Mouse (Mus musculus) liver, embryonic 12.5 days (tissue): ENCODE measurements at regions not wholly inside any gene's neighbourhood (a gene's known extent, or its start where the extent isn't known, plus 50 kb on each side); places are given as distances from the start of the nearest gene placed in this dataset.

ENCODE experiments used
- ATAC-seq: fragments of 200-750 bp; cut with Nextera tagmentation; 2 replicates; pipeline ENCODE4 v1.8.0; 2017; ENCODE audit warnings: moderate number of reproducible peaks, mild to moderate bottlenecking, moderate library complexity
- H3K27ac ChIP-seq: fragments of 300-500 bp; sonication (generic); 2 replicates; pipeline ENCODE4 v1.5.1; 2016; ENCODE audit warnings: mild to moderate bottlenecking
- H3K27me3 ChIP-seq: fragments of 300-500 bp; sonication (generic); replicated peaks from 2 replicates; pipeline ENCODE4 v1.6.1; 2016; ENCODE audit warnings: mild to moderate bottlenecking, moderate library complexity
- H3K36me3 ChIP-seq: fragments of 300-500 bp; sonication (generic); 2 replicates; pipeline ENCODE4 v1.6.1; 2016; ENCODE audit warnings: mild to moderate bottlenecking, moderate library complexity
- H3K4me1 ChIP-seq: fragments of 300-500 bp; sonication (generic); 2 replicates; pipeline ENCODE4 v1.6.1; 2016
- H3K4me2 ChIP-seq: fragments of 300-500 bp; sonication (generic); 2 replicates; pipeline ENCODE4 v1.6.1; 2016; ENCODE audit warnings: mild to moderate bottlenecking, moderate library complexity
- H3K4me3 ChIP-seq: fragments of 300-500 bp; sonication (generic); 2 replicates; pipeline ENCODE4 v1.5.1; 2016; ENCODE audit warnings: mild to moderate bottlenecking, moderate library complexity
- H3K9ac ChIP-seq: fragments of 300-500 bp; sonication (generic); 2 replicates; pipeline ENCODE4 v1.6.1; 2016; ENCODE audit warnings: mild to moderate bottlenecking, moderate library complexity
- H3K9me3 ChIP-seq: fragments of 300-500 bp; sonication (generic); replicated peaks from 2 replicates; pipeline ENCODE4 v1.6.1; 2016; ENCODE audit warnings: mild to moderate bottlenecking, moderate library complexity
- WGBS: fragments of 180-500 bp; shearing (Covaris S2); methylation state at CpG from one replicate; pipeline ENCODE4 v1.1.7; 2016; ENCODE audit not compliant: insufficient replicate concordance; 5-methylcytosine and 5-hydroxymethylcytosine counted together

DNA sequence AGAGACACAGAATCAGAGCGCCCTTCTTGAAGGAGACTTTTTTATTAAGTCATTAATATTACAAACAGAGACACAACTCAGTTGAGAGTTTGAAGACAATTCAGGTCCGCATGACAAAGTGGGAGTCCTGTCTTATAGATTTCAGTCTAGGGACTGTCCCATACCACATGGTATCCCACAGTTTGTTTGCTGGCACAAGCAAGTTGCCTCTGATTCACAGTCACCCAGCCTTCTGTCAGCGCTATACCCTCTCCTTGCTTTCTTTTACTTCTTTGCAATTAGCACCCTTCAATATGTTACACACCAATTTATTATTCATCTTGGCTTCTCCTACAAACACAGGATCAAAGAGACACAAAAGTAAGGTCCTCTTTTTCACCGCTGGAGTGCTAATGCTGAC lies 337.9 kb upstream of the Hs6st1 start:
- no peaks in the 10 kb centered on the region for H3K27me3 ChIP-seq
- WGBS, result 63% methylated on average over 4 of the region's 4 CpGs
- no peak overlapping the region for H3K27ac ChIP-seq
- H3K9ac ChIP-seq, result no peak overlapping the region
- H3K36me3 ChIP-seq, result no peaks in the 10 kb centered on the region
- H3K4me3 ChIP-seq, result no peak overlapping the region
- no peaks in the 10 kb centered on the region for H3K4me1 ChIP-seq
- no peak for ATAC-seq
- H3K4me2 ChIP-seq, result no peak overlapping the region
- H3K9me3 ChIP-seq, result no peaks in the 10 kb centered on the region

- H3K4me2 ChIP-seq, result no peak overlapping the region
- no peak overlapping the region for H3K4me3 ChIP-seq
- no peak for ATAC-seq
- H3K9ac ChIP-seq, result no peak overlapping the region
- H3K36me3 ChIP-seq, result no peaks in the 10 kb centered on the region
- H3K27me3 ChIP-seq, result no peaks in the 10 kb centered on the region
- H3K27ac ChIP-seq, result no peak overlapping the region
- H3K9me3 ChIP-seq, result no peaks in the 10 kb centered on the region
- no peaks in the 10 kb centered on the region for H3K4me1 ChIP-seq
Observed at GRCm38 (mm10) chr1:35736247-35736646, 332.0 kb upstream of the Hs6st1 start.

GRCm38 (mm10) chr1:35749603-35750002 lies 318.6 kb upstream of the Hs6st1 start:
- Histone ChIP-seq H3K9ac (no peak overlapping the region), H3K4me1 (no peaks in the 10 kb centered on the region), H3K27me3 (no peaks in the 10 kb centered on the region), H3K27ac (no peak overlapping the region), H3K4me3 (no peak overlapping the region), H3K4me2 (no peak overlapping the region), H3K36me3 (no peaks in the 10 kb centered on the region), H3K9me3 (no peaks in the 10 kb centered on the region)
- WGBS, result 82% methylated on average over 7 of the region's 7 CpGs
- no peak for ATAC-seq

- Histone ChIP-seq H3K4me3 (no peak overlapping the region), H3K4me2 (no peak overlapping the region), H3K27ac (no peak overlapping the region), H3K9ac (no peak overlapping the region), H3K27me3 (no peaks in the 10 kb centered on the region), H3K9me3 (no peaks in the 10 kb centered on the region), H3K36me3 (no peaks in the 10 kb centered on the region), H3K4me1 (no peaks in the 10 kb centered on the region)
- no peak for ATAC-seq
- 63% methylated on average over 4 of the region's 4 CpGs for WGBS
Observed at GRCm38 (mm10) chr1:35750092-35750521, 318.1 kb upstream of the Hs6st1 start.

GRCm38 (mm10) chr1:35752636-35753035 lies 315.6 kb upstream of the Hs6st1 start:
- Histone ChIP-seq H3K27me3 (no peaks in the 10 kb centered on the region), H3K9ac (no peak overlapping the region), H3K9me3 (no peaks in the 10 kb centered on the region), H3K4me1 (no peaks in the 10 kb centered on the region), H3K4me3 (no peak overlapping the region), H3K4me2 (no peak overlapping the region), H3K27ac (no peak overlapping the region), H3K36me3 (no peaks in the 10 kb centered on the region)
- WGBS, result 76% methylated on average over 9 of the region's 9 CpGs
- no peak for ATAC-seq

GRCm38 (mm10) chr1:35754170-35754569 lies 314.0 kb upstream of the Hs6st1 start:
- 63% methylated on average over 11 of the region's 11 CpGs for WGBS

DNA sequence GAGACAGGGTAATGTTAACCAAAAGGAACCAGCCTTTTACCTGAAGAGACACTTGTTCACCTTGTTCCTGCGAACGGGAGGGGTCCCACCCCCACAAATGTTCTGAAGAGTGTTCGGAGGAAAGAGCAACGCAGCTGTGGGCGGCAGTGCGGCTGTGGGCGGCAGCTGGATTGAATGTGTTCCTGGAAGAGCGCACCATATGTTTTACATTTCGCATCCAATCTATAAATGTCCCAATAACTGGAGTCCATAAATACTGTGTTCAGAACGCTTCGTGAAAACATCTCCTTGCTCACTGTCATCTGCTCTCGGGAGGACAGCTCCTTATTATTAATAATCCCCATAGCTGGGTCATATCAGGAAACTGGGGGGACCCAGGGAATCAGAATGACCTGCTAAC lies 309.2 kb upstream of the Hs6st1 start:
- no peak overlapping the region for H3K9ac ChIP-seq
- no peaks in the 10 kb centered on the region for H3K27me3 ChIP-seq
- no peak overlapping the region for H3K27ac ChIP-seq
- H3K36me3 ChIP-seq, result no peaks in the 10 kb centered on the region
- 77% methylated on average over 12 of the region's 12 CpGs for WGBS
- no peak overlapping the region for H3K4me2 ChIP-seq
- no peak for ATAC-seq
- no peak overlapping the region for H3K4me3 ChIP-seq
- H3K9me3 ChIP-seq, result no peaks in the 10 kb centered on the region
- H3K4me1 ChIP-seq, result no peaks in the 10 kb centered on the region

More at GRCm38 (mm10) chr1:35754170-35754569, 314.0 kb upstream of the Hs6st1 start:
- H3K27me3 ChIP-seq, result no peaks in the 10 kb centered on the region
- H3K9ac ChIP-seq, result no peak overlapping the region
- no peaks in the 10 kb centered on the region for H3K4me1 ChIP-seq
- H3K36me3 ChIP-seq, result no peaks in the 10 kb centered on the region
- no peak overlapping the region for H3K27ac ChIP-seq
- no peak overlapping the region for H3K4me3 ChIP-seq
- H3K9me3 ChIP-seq, result no peaks in the 10 kb centered on the region
- H3K4me2 ChIP-seq, result no peak overlapping the region
- ATAC-seq, result no peak

DNA sequence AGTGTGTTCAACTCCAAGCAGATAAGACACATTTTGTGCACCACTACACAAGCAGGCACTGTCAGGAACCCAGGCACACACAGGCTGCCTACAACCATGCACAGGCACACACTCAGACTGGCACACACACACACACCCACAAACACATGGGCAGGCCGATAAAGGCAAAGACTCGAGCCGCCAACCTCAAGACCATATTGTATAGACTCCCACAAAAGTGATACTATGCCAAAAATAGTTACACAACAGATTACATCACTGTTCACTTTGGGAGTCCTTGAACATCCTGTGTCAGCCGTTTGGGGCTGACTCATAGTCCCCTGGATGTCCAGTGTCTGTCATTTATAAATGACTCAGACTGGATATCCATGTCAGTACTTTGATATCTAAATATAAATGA lies 308.6 kb upstream of the Hs6st1 start:
- H3K9me3 ChIP-seq, result no peaks in the 10 kb centered on the region
- no peak overlapping the region for H3K9ac ChIP-seq
- no peak for ATAC-seq
- no peak overlapping the region for H3K4me3 ChIP-seq
- H3K4me1 ChIP-seq, result no peaks in the 10 kb centered on the region
- no peak overlapping the region for H3K4me2 ChIP-seq
- no peaks in the 10 kb centered on the region for H3K36me3 ChIP-seq
- H3K27ac ChIP-seq, result no peak overlapping the region
- no peaks in the 10 kb centered on the region for H3K27me3 ChIP-seq
- WGBS, result 39% methylated on average over 4 of the region's 4 CpGs

GRCm38 (mm10) chr1:35763051-35763450 lies 305.1 kb upstream of the Hs6st1 start:
- Histone ChIP-seq H3K27me3 (no peaks in the 10 kb centered on the region), H3K9me3 (no peaks in the 10 kb centered on the region), H3K36me3 (no peaks in the 10 kb centered on the region), H3K4me1 (no peaks in the 10 kb centered on the region), H3K27ac (no peak overlapping the region), H3K4me3 (no peak overlapping the region), H3K4me2 (no peak overlapping the region), H3K9ac (no peak overlapping the region)
- 70% methylated on average over 9 of the region's 9 CpGs for WGBS
- no peak for ATAC-seq

GRCm38 (mm10) chr1:35763456-35763855 lies 304.7 kb upstream of the Hs6st1 start:
- H3K9ac ChIP-seq, result no peak overlapping the region
- no peaks in the 10 kb centered on the region for H3K9me3 ChIP-seq
- H3K4me3 ChIP-seq, result no peak overlapping the region
- no peak for ATAC-seq
- H3K4me1 ChIP-seq, result no peaks in the 10 kb centered on the region
- H3K36me3 ChIP-seq, result no peaks in the 10 kb centered on the region
- H3K4me2 ChIP-seq, result no peak overlapping the region
- H3K27ac ChIP-seq, result no peak overlapping the region
- H3K27me3 ChIP-seq, result no peaks in the 10 kb centered on the region
- WGBS, result 72% methylated on average over 10 of the region's 10 CpGs

DNA sequence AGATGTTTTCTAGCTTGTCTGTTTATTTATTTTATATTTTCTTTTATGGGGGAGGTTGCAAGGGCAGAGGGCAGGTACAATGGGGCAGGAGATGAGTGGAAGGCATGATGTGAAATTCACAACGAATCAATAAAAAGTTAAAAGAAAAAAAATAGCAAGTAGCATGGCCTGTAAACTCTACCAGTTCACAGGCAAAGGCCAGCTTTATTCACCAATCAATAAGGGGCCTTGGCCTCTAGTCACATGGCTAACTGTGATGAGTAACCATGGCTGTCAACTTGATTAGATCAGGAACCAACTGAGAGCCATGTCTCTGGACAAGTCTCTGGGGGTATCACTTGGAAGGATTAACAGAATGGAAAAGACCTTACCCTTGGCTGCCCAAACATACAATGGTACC lies 304.1 kb upstream of the Hs6st1 start:
- Histone ChIP-seq H3K9ac (no peak overlapping the region), H3K4me1 (no peaks in the 10 kb centered on the region), H3K9me3 (no peaks in the 10 kb centered on the region), H3K4me3 (no peak overlapping the region), H3K27me3 (no peaks in the 10 kb centered on the region), H3K27ac (no peak overlapping the region), H3K36me3 (no peaks in the 10 kb centered on the region), H3K4me2 (no peak overlapping the region)
- WGBS, result 50% methylated on average over 1 of the region's 1 CpGs
- ATAC-seq, result no peak

- Histone ChIP-seq H3K27me3 (no peaks in the 10 kb centered on the region), H3K27ac (no peak overlapping the region), H3K4me1 (no peaks in the 10 kb centered on the region), H3K4me2 (no peak overlapping the region), H3K9me3 (no peaks in the 10 kb centered on the region), H3K36me3 (no peaks in the 10 kb centered on the region), H3K9ac (no peak overlapping the region), H3K4me3 (no peak overlapping the region)
- 58% methylated on average over 4 of the region's 4 CpGs for WGBS
- ATAC-seq, result no peak
Observed at GRCm38 (mm10) chr1:35765692-35766091, 302.5 kb upstream of the Hs6st1 start.

GRCm38 (mm10) chr1:35766271-35766670 lies 301.9 kb upstream of the Hs6st1 start:
- Histone ChIP-seq H3K36me3 (no peaks in the 10 kb centered on the region), H3K4me1 (no peaks in the 10 kb centered on the region), H3K9me3 (no peaks in the 10 kb centered on the region), H3K9ac (no peak overlapping the region), H3K27me3 (no peaks in the 10 kb centered on the region), H3K27ac (no peak overlapping the region), H3K4me2 (no peak overlapping the region), H3K4me3 (no peak overlapping the region)
- no peak for ATAC-seq
- 76% methylated on average over 5 of the region's 5 CpGs for WGBS
